Mouse (Mus musculus) layer of hippocampus, adult 8-10 months (tissue): ENCODE measurements at regions not wholly inside any gene's neighbourhood (a gene's known extent, or its start where the extent isn't known, plus 50 kb on each side); places are given as distances from the start of the nearest gene placed in this dataset.

Experiments
- DNase-seq, 2 experiments: peaks; one replicate each; pipeline ENCODE4 v3.0.0; 2022; ENCODE audit warnings: low spot score in 2 of 2

DNA sequence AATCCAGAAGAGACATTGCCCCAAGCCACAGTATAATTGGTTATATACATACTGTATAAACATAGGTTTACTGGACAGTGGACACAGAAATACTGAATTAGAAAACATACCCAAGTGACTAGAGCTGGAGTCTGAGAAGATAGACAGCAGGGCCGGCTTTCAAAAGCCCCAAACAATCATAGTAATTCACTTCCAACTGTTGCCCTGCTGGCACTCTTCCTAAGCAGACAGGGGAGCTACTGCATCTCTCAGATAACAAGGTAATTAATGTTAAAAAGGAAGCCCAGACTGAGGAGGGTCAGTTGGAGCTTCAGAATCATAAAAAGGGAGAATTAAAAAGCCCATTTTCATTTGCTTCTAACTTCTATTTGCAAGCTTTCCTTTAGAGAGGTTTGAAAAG lies 764.5 kb downstream of the Vgll3 start:
- no peak for DNase-seq

DNA sequence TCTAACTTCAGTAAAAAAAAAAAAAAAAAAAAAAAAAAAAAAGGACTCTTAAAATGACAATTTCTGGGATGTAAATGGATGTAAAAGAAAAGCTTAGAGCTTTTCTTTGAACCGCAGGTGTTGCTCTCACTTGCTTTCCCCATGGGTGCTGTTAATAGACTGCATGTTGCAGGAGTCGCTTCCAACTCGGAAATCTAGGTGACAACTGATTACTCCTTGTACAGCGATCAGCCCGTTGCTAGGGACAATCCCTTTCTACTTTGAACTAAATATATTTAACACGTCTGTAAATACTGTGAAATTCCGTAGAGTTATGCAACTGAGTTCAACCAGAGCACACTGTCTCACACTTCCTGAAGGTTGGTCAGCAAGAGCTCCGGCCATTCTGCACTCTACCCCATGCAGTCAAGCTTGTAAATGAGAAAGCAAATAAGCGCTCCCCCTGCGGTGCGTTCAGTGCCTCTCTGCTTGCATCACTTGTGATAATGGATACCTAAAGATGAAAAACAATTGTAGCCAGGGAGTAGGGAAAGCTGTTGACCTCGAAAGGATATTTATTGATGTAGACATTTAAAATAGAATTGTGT lies 770.7 kb downstream of the Vgll3 start:
- DNase-seq: peak in 1 of 2 experiments; percentile 2

DNA sequence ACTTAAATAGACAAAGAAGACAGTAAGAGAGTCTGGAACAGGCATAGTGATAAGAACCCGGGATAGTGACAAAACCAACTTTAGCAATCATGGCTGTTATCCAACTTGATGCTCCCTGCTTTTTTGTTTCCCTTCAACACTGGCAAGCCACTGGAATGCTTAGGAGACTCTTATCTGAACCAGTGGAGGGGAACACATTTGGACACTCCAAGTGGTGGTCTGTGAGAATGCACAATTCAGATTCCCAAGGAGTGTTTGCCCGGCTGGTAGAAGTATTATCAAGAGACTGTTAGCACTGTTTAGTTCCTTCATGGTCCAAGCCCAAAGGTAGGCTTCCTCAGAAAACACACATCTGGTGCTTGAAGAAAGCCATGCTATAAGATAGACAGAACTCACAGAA lies 787.2 kb downstream of the Vgll3 start:
- DNase-seq: no peak

DNA sequence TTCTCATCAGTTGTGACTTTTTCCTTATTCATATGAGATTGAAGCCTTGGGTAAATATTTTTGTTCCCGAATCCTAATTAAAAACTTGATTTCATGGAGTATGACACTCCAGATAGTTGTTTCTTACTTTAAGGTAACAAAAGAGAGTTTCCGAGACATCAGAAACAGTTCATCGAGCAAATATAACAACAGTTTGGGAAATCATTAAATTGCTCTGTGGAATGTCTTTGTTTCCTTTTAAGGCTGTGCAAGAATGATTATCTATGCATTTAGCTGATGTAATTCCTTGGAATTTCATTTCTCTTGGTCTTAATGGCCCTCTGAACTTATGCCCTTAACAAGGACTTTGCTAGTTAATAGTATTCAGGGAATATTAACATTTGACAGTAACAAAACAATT lies 787.6 kb downstream of the Vgll3 start:
- no peak for DNase-seq

DNA sequence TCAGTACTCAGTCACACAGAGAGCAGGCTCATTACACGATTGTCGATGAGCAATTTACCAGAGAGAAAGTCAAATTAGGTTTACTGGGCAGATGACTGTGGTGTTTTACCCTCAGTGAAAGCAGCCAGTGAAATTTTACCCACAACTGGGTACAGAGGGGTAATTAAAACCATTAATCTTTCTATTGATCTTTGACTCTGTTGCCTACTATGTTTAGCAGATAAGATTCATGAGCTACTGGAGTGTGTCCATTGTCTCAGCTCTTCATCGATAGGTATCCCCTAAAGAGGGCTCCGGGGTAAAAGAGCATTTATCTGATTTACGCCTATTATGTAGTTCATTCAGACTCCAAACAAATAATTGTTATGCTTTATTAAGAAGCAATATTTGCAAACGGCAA lies 788.8 kb downstream of the Vgll3 start:
- DNase-seq: no peak
